10 mouse cellular contexts compared by ENCODE assay signal in genomic region chr5:8356326-8356725, GRCm38 (mm10). TPM values are rescaled to one million over a fixed set of nuclear protein-coding genes. Genes with fewer than 3 reads are reported as not detected.
DNase-seq lines count a peak whose midpoint lies in the region; ATAC-seq and TF ChIP-seq lines count a peak whose summit lies in the region.
"Had no signal": no experiment of that assay in that cellular context is flagged by ENCODE, and none has a peak within 500 bp of the region (broad histone marks: within the 10 kb centered on the region; RNA-seq: fewer than 3 reads in every experiment).

No protein-coding gene starts in this region.

- H3K36me3 ChIP-seq in hindbrain, embryonic 14.5 days (replicated peaks; ENCODE audit: control insufficient read depth, insufficient read depth): peaks cover 5% of the 10 kb centered on the region; the same call in 1 of the 2 replicates
- peaks cover 14% of the 10 kb centered on the region for H3K36me3 ChIP-seq in hindbrain, embryonic 13.5 days
- no peaks in the 10 kb centered on the region for H3K36me3 ChIP-seq in forebrain, embryonic 12.5 days (replicated peaks)
- H3K36me3 ChIP-seq: G1E; limb, embryonic 12.5 days had no signal

- peaks cover 12% of the 10 kb centered on the region for H3K4me1 ChIP-seq in hindbrain, embryonic 14.5 days (replicated peaks; ENCODE audit: control insufficient read depth, insufficient read depth, low read length)
- peaks cover 13% of the 10 kb centered on the region; the same call in 1 of the 2 replicates for H3K4me1 ChIP-seq in hindbrain, embryonic 13.5 days (replicated peaks)
- H3K4me1 ChIP-seq in forebrain, embryonic 12.5 days: peaks cover 4% of the 10 kb centered on the region
- H3K4me1 ChIP-seq: limb, embryonic 12.5 days had no signal

- no peak overlapping the region for H3K4me2 ChIP-seq in hindbrain, embryonic 14.5 days (replicated peaks)
- no peak overlapping the region for H3K4me2 ChIP-seq in hindbrain, embryonic 13.5 days
- no peak overlapping the region for H3K4me2 ChIP-seq in forebrain, embryonic 12.5 days
- H3K4me2 ChIP-seq: limb, embryonic 12.5 days had no signal

- ATAC-seq in hindbrain, embryonic 14.5 days (ENCODE audit: low FRiP score): peak; percentile 47; the same call in 1 of the 2 replicates
- no peak; the same call in 1 of the 2 replicates for ATAC-seq in hindbrain, embryonic 13.5 days (ENCODE audit: low FRiP score)
- ATAC-seq in forebrain, embryonic 12.5 days (ENCODE audit: low FRiP score): no peak

- no peak overlapping the region for H3K27ac ChIP-seq in hindbrain, embryonic 14.5 days
- no peak overlapping the region for H3K27ac ChIP-seq in hindbrain, embryonic 13.5 days
- no peak overlapping the region for H3K27ac ChIP-seq in forebrain, embryonic 12.5 days
- H3K27ac ChIP-seq: limb, embryonic 12.5 days had no signal

- no peaks in the 10 kb centered on the region for H3K27me3 ChIP-seq in hindbrain, embryonic 14.5 days (ENCODE audit: control insufficient read depth, insufficient read depth, low read length)
- no peaks in the 10 kb centered on the region for H3K27me3 ChIP-seq in hindbrain, embryonic 13.5 days
- H3K27me3 ChIP-seq in forebrain, embryonic 12.5 days: no peaks in the 10 kb centered on the region
- H3K27me3 ChIP-seq: limb, embryonic 12.5 days had no signal

- no peak overlapping the region for H3K4me3 ChIP-seq in hindbrain, embryonic 14.5 days (replicated peaks; ENCODE audit: low read length)
- no peak overlapping the region for H3K4me3 ChIP-seq in hindbrain, embryonic 13.5 days
- H3K4me3 ChIP-seq in forebrain, embryonic 12.5 days (replicated peaks): no peak overlapping the region
- H3K4me3 ChIP-seq: limb, embryonic 12.5 days had no signal

- TF ChIP-seq CTCF in brain, embryonic 14.5 days (IDR thresholded peaks at IDR 0.05; ENCODE audit: borderline replicate concordance, extremely low read depth, insufficient read depth, insufficient read length): no peak

- no peak for DNase-seq in hindbrain, embryonic 14.5 days (ENCODE audit: low spot score)
- peak; percentile 59 for DNase-seq in adipocyte (ENCODE audit: low spot score)
- peak; percentile 47 for DNase-seq in brain, embryonic 14.5 days (ENCODE audit: low read depth)
- DNase-seq in kidney, postnatal 10 days: peak; percentile 53
- no peak for DNase-seq in ovary, postnatal 10 days (ENCODE audit: low spot score)
- DNase-seq in layer of hippocampus, postnatal 36 days: no peak

- TF ChIP-seq POLR2A in brain, embryonic 14.5 days (IDR thresholded peaks at IDR 0.05; ENCODE audit: borderline replicate concordance, extremely low read depth, insufficient read depth, insufficient read length, poor library complexity, severe bottlenecking): no peak

- H3K9ac ChIP-seq in hindbrain, embryonic 14.5 days: no peak overlapping the region
- H3K9ac ChIP-seq in hindbrain, embryonic 13.5 days: no peak overlapping the region
- no peak overlapping the region for H3K9ac ChIP-seq in forebrain, embryonic 12.5 days
- H3K9ac ChIP-seq: limb, embryonic 12.5 days had no signal

- 0 out of 2 replicates have a peak, but pooled peaks cover 3% of the 10 kb centered on the region for H3K9me3 ChIP-seq in hindbrain, embryonic 14.5 days (ENCODE audit: control insufficient read depth, low read length)
- H3K9me3 ChIP-seq in hindbrain, embryonic 13.5 days: no peaks in the 10 kb centered on the region
- no peaks in the 10 kb centered on the region for H3K9me3 ChIP-seq in forebrain, embryonic 12.5 days
- H3K9me3 ChIP-seq: G1E; limb, embryonic 12.5 days had no signal

- WGBS in hindbrain, embryonic 14.5 days: 58% methylated on average over 2 of the region's 2 CpGs
- WGBS in hindbrain, embryonic 13.5 days: 50% methylated on average over 2 of the region's 2 CpGs
- WGBS in forebrain, embryonic 12.5 days: 73% methylated on average over 2 of the region's 2 CpGs

RNA-seq across cellular contexts. Expression of gene Adam22, which starts 11.6 kb away (rescaled TPM):
- 55.6 and 56.0 TPM in 2 replicates for polyA plus RNA-seq in hindbrain, embryonic 14.5 days (2014; fragmentation: Nextera tagmentation; extraction: Ambion mirVana)
- polyA plus RNA-seq in hindbrain, embryonic 13.5 days (2015; fragmentation: Nextera tagmentation; extraction: Ambion mirVana): 34.7 and 35.2 TPM in 2 replicates
- 23.3 and 29.8 TPM in 2 replicates for polyA plus RNA-seq in brain, embryonic 14.5 days (2012; rRNA removed)
- 100 to 1,000 TPM; 153 to 161 TPM for total RNA-seq in layer of hippocampus, postnatal 36 days (2021)
- 23.8 and 24.3 TPM in 2 replicates for polyA plus RNA-seq in forebrain, embryonic 12.5 days (2016; fragmentation: Nextera tagmentation; extraction: Ambion mirVana)
- polyA plus RNA-seq: G1E had no signal

Comparison
In these comparisons a context has a peak if more than half of its experiments do, and no peak if none do; other contexts are left out.
1. DNase-seq: peak in adipocyte (single experiment), brain, embryonic 14.5 days (single experiment) and kidney, postnatal 10 days (single experiment); none in hindbrain, embryonic 14.5 days (single experiment), ovary, postnatal 10 days (single experiment) and layer of hippocampus, postnatal 36 days (0 of 2).